Mouse (Mus musculus): ENCODE results near the gene Atp6v0d1.

Atp6v0d1 gene

GRCm38 (mm10) chr8:105504617-105505016 is 61.2 kb downstream of the Atp6v0d1 start:
- DNase-seq (ENCODE audit: low read depth, low spot score) = no peak

GRCm38 (mm10) chr8:105499787-105500186 is 66.1 kb downstream of the Atp6v0d1 start:
- DNase-seq (ENCODE audit: low read depth, low spot score) = no peak

- DNase-seq (ENCODE audit: low read depth, low spot score) = no peak
Measured at GRCm38 (mm10) chr8:105496439-105497180, 69.2 kb downstream of the Atp6v0d1 start, which contains the start of gene Zdhhc1. Gene Zdhhc1 (minus strand): TSS chr8:105496902.

- DNase-seq (ENCODE audit: low read depth, low spot score) = no peak
Measured at GRCm38 (mm10) chr8:105495350-105496302, 70.2 kb downstream of the Atp6v0d1 start.

DNA sequence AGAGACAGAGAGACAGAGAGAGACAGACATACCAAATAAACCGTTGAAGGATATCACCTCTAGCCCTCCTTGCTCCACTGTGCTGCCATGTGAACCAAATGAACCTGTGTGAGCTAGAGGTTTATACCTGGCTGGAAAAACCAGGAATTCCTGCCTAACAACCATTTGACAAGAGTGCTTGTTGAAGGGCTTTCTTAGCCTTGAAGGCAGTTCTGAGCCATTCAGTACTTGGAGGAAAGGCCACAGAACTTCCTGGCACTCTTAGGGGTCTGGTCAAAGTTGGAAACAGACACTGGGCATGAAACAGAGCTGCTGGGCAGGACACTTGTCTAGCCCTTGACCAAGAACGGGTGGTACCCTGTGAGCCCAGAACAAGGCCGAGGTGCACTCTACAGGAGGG is 71.3 kb downstream of the Atp6v0d1 start:
- DNase-seq (ENCODE audit: low read depth, low spot score) = no peak

DNA sequence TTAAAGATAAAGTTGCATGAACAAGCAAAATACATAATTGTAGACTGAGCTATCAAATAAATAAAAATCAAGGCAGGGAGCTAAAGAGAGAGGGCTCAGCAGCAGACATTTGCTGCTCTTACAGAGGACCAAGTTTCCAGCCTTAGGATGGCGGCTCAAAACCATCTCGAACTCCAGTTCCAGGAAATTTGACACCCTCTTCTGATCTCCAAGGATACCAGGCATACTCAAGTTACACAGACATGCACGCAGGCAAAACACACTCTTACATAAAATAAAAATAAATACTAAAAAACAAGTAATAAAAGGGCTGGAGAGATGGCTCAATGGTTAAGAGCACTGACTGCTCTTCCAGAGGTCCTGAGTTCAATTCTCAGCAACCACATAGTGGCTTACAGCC is 72.4 kb downstream of the Atp6v0d1 start:
- DNase-seq (ENCODE audit: low read depth, low spot score) = no peak

- no peak for DNase-seq (ENCODE audit: low read depth, low spot score)
Measured at GRCm38 (mm10) chr8:105489281-105489680, 76.6 kb downstream of the Atp6v0d1 start.

DNA sequence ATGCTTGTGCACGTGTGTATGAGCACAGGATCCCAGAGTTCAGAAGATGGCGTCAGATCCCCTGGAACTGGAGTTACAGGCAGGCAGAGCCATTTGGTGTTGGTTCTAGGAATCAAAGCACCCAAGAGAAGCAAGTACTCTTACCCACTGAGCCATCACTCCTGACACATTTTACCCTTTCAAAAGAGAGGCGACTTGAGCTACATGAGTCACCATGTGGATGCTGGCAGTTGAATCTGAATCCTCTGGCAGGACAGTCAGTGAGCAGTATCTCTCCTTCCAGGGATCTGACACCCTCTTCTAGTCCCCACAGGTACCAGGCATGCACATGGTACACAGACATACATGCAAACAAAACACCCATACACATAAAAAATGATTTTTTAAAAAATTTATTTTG is 77.8 kb downstream of the Atp6v0d1 start:
- no peak for DNase-seq (ENCODE audit: low read depth, low spot score)

GRCm38 (mm10) chr8:105484392-105484791 is 81.5 kb downstream of the Atp6v0d1 start:
- DNase-seq (ENCODE audit: low read depth, low spot score) = peak; percentile 61

DNA sequence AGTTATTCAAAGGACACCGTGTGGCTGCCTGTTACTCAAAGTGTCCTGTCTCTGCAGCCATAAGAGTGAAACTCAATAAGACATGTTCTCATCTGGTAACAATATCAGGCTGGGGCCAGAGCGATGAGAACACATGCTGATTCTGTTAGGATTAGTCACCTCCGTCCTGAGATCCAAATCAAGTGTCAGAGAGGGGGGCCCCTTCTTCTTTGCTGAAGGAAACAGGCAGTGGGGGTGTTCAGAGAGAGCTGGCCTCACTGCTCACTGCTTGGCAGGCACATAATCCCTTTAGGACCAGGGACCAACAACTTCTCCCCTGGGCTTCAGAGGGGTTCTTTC is 81.8 kb downstream of the Atp6v0d1 start:
- DNase-seq (ENCODE audit: low read depth, low spot score) = no peak

DNA sequence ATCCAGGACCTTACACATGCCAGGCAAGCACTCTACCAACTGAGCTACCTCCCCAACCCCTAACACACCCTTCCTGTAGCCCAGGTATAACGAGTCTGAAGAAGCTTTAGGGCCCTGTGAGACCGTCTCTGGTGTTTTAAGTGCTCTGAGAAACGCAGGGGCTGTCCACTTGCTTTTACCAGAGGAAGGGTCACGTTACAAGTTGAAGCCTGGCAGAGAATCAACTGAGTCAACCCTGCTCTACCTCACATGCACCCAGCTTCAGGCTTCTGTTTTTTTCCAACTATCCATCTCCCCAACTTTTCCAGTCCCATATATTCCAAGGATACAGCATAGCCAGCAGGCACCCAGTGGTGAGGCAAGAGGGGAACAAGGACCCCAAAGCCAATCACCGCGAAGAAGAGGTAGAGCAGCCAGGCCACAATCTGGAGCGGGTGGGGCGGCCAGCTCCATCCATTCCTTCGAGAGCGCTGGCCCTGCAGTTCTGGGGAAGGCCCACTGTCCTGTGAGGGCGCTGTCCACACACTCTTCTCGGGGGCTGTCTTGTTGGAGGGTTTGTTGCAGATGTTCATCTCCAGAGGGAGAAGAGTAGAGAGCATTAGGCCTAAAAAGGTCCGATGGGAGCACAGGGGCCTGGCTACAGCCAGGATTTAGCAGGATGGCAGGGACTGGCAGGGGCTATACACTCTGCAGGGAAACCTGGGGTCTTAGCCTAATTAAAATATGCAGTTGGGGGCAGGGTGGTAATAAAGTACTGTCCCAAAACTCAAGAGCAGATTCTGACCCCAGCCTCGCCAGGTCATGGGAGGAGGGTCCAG is 82.4 kb downstream of the Atp6v0d1 start:
- DNase-seq (ENCODE audit: low read depth, low spot score) = no peak

GRCm38 (mm10) chr8:105482123-105482522 is 83.7 kb downstream of the Atp6v0d1 start:
- no peak for DNase-seq (ENCODE audit: low read depth, low spot score)

DNA sequence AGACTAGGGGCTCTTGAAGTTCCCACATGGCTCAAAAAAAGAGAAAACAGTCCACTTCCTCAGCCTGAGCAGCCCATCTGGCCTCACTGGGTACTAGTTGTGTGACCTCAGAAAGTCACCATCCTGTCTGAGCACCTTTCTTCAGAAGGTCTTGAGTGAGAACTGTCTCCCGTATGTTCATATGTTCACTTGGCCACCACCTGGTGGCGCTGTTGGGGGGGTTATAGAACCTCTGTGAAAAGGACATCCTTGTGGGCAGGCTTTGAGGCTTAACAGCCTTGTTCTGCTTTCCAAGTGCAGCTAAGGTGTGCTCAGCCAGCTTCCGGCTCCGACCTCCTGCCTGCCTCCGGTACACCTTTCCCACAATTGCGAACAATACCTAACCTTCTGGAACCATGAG is 84.4 kb downstream of the Atp6v0d1 start:
- no peak for DNase-seq (ENCODE audit: low read depth, low spot score)

DNA sequence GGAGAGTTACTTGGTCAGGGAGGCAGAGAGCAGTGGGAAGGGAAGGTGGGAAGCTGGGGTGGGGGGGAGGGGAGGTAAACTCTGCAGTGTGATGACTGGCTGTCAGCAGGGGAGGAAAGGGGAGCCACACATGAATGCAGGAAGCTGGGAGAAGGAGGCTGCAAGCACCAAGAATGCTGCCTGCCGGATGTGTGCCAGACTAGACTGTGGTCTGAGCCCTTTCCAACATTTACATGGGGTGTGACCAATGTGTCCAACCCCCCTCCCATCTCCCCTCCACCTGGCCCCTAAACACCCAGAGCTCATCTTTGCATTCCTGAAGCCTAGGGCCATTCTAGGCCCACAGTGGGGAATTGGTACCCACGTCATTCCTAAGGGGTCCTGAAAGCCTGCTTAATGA is 84.8 kb downstream of the Atp6v0d1 start:
- DNase-seq (ENCODE audit: low read depth, low spot score) = no peak

DNA sequence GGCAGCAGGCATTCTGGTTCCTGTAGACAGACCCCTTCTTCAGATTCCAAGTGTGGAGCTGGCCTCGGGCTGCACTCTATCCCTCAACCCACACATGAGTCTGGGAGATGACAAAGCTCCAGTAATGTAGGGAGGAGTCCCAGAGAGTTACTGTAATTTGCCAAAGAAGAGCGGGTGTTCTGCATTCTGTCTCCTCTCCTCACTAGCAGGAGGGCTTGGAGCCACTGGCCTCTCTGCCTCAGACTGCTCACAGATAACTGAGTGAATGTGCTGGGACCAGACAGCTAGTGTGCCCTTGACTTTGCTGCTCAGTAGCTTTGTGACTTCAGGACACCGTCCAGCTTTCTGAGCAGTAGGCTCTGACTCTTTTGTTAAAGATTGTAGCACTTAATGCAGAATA is 88.1 kb downstream of the Atp6v0d1 start:
- DNase-seq (ENCODE audit: low read depth, low spot score) = no peak

- no peak for DNase-seq (ENCODE audit: low read depth, low spot score)
Measured at GRCm38 (mm10) chr8:105476628-105477413, 89.0 kb downstream of the Atp6v0d1 start.

- DNase-seq (ENCODE audit: low read depth, low spot score) = no peak
Measured at GRCm38 (mm10) chr8:105476161-105476560, 89.7 kb downstream of the Atp6v0d1 start.

- DNase-seq (ENCODE audit: low read depth, low spot score) = no peak
Measured at GRCm38 (mm10) chr8:105475742-105476141, 90.1 kb downstream of the Atp6v0d1 start.

DNA sequence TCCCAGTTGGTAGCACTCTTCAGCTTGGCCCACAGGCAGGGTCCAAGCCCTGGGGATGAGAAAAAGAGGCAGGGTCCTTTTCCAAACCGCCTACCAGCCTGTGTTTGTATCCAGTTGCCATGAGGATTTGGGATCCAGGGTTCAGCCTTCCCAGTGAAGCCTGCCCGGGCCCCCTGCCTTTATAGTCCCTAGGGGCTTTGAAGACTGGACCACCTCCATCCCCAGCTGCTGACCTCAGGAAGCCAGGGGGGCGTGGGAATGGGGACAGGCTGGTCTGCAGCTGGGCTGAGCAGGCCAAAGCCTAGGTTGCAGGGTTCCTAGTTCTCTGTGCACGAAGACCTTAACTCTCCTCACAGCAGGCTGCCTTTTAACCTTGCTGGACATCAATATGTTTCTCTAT is 90.6 kb downstream of the Atp6v0d1 start:
- DNase-seq (ENCODE audit: low read depth, low spot score) = no peak

GRCm38 (mm10) chr8:105474680-105475079 is 91.2 kb downstream of the Atp6v0d1 start:
- DNase-seq (ENCODE audit: low read depth, low spot score) = no peak
